Mouse (Mus musculus): ENCODE data around the gene Ctu2.

Ctu2 gene

GRCm38 (mm10) chr8:122451161-122451703, 24.7 kb upstream of the Ctu2 start:
- DNase-seq, result no peak

- DNase-seq, result no peak
These were observed 23.8 kb upstream of the Ctu2 start for GRCm38 (mm10) chr8:122452154-122452553.

DNA sequence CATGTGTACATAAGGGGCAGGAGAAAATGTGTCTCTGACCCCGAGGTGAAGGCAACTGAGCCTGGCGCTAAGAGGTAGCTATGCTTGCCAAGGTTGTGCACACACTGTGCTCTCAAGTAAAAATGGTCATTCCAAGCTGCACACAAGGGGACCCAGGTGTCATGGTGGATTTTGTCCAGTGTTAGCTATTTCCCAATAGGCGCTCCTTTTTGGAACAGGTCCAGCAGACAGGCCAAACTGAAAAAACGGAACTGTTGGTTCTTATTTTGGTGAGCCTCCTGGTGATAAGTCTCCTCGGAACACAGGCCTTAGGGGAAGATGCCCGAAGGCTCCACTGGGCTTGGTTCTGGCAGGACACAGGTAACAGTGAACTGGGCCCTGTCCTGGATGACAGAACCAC, 21.5 kb upstream of the Ctu2 start:
- no peak for DNase-seq

GRCm38 (mm10) chr8:122457171-122457570, 18.8 kb upstream of the Ctu2 start:
- DNase-seq, result no peak

- DNase-seq, result peak in 1 of 2 experiments; percentile 37
These were observed 16.6 kb upstream of the Ctu2 start for GRCm38 (mm10) chr8:122459218-122459900.

- no peak for DNase-seq
These were observed 16.0 kb upstream of the Ctu2 start for GRCm38 (mm10) chr8:122459990-122460389.

DNA sequence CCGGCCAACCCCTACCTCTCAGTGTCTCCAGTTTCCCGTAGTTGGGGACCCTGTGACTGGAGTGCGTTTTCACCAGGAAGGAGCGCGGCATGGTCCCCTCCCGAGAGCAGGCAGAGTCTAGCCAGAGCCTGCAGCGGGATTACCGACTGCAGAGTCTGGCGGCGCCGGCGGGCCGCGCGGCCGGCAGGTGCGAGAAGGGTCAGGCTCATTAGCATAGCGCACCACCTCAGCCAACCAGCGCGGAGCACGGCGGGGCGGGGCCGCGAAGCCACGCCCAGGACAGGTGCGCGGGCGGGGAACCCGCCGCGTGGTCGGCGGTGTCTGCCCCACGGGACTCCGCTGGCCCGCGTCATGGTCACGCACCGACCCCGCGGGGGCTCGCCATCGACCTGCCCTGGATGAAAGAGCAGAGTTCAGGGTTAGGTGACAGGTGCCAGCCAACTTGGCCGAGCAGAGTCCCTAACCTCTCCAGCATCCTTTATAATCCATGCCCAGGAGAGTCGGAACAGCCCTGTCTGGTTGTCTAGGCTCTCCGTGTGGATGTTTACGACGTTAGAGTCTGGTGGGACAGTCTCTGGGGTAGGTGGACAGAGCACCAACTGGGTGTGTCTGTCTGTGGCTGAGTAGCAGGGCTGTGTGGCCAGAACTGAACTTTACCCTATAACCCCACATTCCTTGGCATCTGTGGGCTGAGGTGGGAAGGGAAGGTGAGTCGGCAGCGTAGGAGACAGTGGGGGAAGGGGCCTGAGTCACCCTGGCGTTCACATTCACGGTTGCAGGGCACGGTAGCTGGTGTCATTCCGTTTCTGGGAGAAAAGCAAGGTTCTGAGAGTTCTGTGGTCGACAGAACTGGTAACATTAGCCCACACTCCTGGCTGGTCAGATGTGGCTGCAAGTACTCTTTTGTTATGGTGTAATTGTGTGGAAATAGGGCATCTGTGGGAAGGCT, 15.1 kb upstream of the Ctu2 start, which contains the start of gene Snai3:
Gene Snai3 (minus strand): TSS at position 210 of the 949 bp plus-strand sequence.
- DNase-seq, result peak; percentile 78 to 92

GRCm38 (mm10) chr8:122461473-122462148, 14.3 kb upstream of the Ctu2 start:
- DNase-seq, result no peak

- DNase-seq, result no peak
These were observed 13.4 kb upstream of the Ctu2 start for GRCm38 (mm10) chr8:122462510-122462909.

GRCm38 (mm10) chr8:122463651-122464640, 12.0 kb upstream of the Ctu2 start:
- DNase-seq, result no peak

DNA sequence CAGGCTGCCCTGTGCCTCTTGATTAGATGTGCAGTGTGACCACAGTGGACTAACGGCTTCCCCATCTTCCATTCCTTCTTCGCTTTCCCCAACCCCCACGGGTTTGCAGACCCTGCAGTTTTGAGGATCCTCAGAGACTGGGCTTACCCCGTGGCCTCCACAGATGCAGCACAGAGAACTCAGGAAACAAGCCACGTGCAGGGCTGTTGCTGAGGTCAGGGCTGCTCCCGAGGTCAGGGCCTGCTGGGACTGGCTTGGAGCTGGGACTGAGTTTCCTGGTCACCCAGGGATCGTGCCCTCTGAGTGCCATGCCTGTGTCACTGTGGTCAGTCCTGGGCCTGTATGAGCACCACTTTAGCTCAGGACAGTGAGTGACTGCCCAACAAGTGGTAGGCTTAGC, 11.0 kb upstream of the Ctu2 start:
- no peak for DNase-seq

DNA sequence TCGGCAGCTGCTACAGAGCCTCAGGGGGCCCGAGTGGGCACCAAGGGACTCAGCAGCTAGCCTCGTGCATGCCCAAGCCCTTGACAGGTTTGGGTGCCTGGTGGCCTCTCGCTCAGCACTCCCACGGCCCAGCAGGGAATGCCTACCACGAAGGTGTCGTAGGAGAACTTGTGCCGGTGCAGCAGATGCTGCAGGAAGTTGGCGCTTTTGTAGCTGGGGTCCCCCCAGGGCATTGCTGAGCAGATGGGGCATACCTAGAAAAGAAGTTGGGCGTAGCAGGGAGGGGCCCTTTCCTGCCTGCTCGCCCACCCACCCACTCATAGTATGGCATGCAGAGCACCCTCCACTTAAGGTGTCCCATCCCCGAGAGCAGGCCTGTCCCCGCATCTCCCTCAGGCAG, 8.1 kb upstream of the Ctu2 start:
- no peak for DNase-seq

- DNase-seq, result no peak
These were observed 6.5 kb upstream of the Ctu2 start for GRCm38 (mm10) chr8:122469407-122469806.

- no peak for DNase-seq
These were observed 6.0 kb upstream of the Ctu2 start for GRCm38 (mm10) chr8:122469965-122470364.

DNA sequence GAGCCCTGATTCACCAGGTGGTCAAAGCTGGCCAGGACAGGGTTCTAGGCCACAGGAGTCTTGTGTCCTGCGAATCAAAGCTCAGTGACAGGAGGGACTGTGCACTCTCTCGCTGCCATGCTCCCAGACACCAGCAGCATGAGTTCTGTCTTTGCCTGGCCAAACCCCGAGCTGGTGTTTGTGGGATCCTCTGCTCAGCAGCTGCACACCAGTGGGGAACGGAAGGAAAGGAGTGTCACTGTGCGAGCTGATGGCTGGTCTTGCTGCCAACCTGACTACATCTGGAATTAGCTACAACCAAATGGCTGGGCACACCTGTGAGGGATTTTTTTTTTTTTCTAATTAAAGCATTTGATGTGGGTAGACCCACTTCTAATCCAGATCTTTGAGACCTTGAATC, 5.3 kb upstream of the Ctu2 start:
- no peak for DNase-seq

- DNase-seq, result no peak
These were observed 2.0 kb upstream of the Ctu2 start for GRCm38 (mm10) chr8:122473911-122474421.

DNA sequence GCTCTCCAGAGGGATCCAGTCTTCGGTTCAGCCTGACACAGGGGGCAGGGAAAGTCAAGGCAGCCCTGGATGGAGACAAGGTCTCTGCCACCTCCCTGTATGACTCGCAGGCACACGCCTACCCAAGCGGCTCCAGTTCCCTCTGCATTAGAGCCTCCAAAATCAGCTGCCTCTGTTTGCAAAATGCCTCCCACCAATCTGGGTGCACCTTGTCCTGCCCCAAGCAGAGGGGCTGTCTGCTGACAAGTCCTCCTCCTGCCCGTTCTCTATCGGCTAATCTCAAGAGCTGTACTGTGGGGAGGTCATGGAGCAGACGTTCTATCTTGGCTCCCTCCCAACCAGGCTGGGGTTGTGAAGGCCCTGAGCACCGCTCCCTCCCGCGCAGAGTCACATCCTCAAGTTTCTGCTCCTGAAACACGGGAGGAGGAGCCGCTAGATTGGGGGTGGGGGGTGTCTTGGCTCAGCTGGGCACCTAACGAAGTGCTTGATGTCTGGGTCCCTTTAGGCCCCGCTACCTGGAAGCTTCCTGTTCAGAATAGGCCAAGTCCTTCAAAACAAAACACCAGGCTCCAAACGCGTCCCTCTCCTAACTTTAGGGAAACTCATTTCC, 887 bp upstream of the Ctu2 start:
- DNase-seq, result peak; percentile 62 to 74

DNA sequence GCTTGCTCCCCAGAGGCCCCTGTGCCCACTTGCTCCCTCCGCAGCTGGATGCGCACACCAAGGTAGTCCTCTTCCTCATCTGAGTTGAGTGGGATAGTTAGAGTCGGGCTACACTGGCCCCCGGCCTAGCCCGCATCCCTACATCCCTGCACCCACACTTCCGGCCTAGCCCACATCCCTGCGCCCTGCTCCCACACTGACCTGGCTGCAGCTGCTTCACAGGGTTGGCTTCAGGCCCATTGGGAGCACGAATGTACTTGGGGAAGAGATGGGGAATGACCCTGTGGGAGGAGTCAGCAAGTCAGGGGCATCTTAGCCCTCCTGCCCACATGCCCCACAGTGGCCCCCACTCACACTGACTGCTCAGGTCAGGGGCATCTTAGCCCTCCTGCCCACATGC, 6.5 kb downstream of the Ctu2 start:
- no peak for DNase-seq

DNA sequence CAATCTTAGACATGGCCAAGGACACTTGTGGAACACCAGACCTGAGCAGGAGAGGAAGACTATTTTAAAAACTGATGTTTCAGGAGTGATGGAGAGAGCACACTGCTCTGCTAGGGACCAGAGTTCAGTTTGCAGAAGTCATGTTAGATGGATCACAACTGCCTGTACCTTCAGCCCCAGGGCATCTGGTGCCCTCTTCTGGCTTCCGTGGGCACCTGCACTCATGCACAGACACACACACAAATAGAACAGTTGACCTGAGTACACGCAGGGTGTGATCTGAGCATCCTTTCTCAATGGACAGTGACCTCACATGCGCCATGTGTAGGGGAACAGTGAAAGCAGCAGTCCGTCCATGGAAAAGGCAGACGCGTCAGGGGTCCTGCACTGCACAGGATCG, 7.9 kb downstream of the Ctu2 start:
- no peak for DNase-seq

GRCm38 (mm10) chr8:122484831-122485230, 8.9 kb downstream of the Ctu2 start:
- DNase-seq, result no peak

DNA sequence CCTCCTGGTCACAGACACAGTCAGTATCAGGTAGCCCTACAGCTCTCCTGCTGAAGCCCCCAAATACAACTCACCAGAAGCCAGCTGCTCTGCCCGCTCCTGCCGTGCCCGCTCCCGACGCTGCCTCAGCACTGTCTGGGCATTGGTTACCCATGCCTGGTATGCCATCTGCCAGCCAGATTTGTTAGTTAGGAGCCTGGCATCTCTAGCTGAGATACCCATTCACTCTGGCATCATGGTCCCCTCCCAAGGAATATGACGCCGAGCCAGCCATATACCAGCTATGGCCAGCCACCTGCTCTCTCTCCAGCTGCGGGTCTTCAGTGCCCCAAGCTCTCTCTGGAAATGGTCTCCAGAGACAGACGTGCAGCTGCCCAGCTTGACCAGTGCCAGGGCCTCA, 12.4 kb downstream of the Ctu2 start:
- no peak for DNase-seq

Data from kidney, postnatal 25 days (tissue).